Mouse (Mus musculus) neural tube, embryonic 11.5 days (tissue): ENCODE data around the gene Stc2. TPM values are rescaled to one million over a fixed set of nuclear protein-coding genes. Genes with fewer than 3 reads are reported as not detected.
A peak's percentile ranks its signal among the peaks of the same experiment; 100 is the strongest.

Source experiments
- ATAC-seq: fragments of 200-750 bp; cut with Nextera tagmentation; 2 replicates; pipeline ENCODE4 v1.8.0; 2017; ENCODE audit warnings: moderate number of reproducible peaks, mild to moderate bottlenecking, moderate TSS enrichment, moderate library complexity; ENCODE audit not compliant: insufficient read depth, low FRiP score, low TSS enrichment
- DNase-seq: peaks from one replicate; pipeline ENCODE4 v3.0.0-alpha.2; 2015; ENCODE audit warnings: low spot score
- H3K27ac ChIP-seq: fragments of 300-500 bp; sonication (generic); 2 replicates; pipeline ENCODE4 v1.5.1; 2014; ENCODE audit warnings: low read depth, mild to moderate bottlenecking, low read length
- H3K27me3 ChIP-seq: fragments of 300-500 bp; sonication (generic); 2 replicates; pipeline ENCODE4 v1.6.1; 2014; ENCODE audit warnings: mild to moderate bottlenecking, low read length, mixed read lengths; ENCODE audit not compliant: control insufficient read depth, insufficient read depth
- H3K36me3 ChIP-seq: fragments of 300-500 bp; sonication (generic); 2 replicates; pipeline ENCODE4 v1.6.1; 2014; ENCODE audit warnings: mild to moderate bottlenecking, low read length, moderate library complexity, mixed read lengths; ENCODE audit not compliant: control insufficient read depth, insufficient read depth
- H3K4me1 ChIP-seq: fragments of 300-500 bp; sonication (generic); 2 replicates; pipeline ENCODE4 v1.6.1; 2014; ENCODE audit warnings: low read length, mixed read lengths; ENCODE audit not compliant: control insufficient read depth, insufficient read depth
- H3K4me2 ChIP-seq: fragments of 300-500 bp; sonication (generic); 2 replicates; pipeline ENCODE4 v1.6.1; 2014; ENCODE audit warnings: low read depth, mild to moderate bottlenecking, moderate library complexity
- H3K4me3 ChIP-seq: fragments of 300-500 bp; sonication (generic); 2 replicates; pipeline ENCODE4 v1.5.1; 2014; ENCODE audit warnings: low read depth, low read length
- H3K9ac ChIP-seq: fragments of 300-500 bp; sonication (generic); 2 replicates; pipeline ENCODE4 v1.6.1; 2014; ENCODE audit warnings: mild to moderate bottlenecking, low read length
- H3K9me3 ChIP-seq: fragments of 300-500 bp; sonication (generic); 2 replicates; pipeline ENCODE4 v1.6.1; 2016; ENCODE audit warnings: low read length; ENCODE audit not compliant: control insufficient read depth
- WGBS: fragments of 180-500 bp; shearing (Covaris S2); extraction: QIAGEN DNeasy Blood & Tissue Kit; methylation state at CpG from one replicate; pipeline ENCODE4 v1.1.7; 2014; 5-methylcytosine and 5-hydroxymethylcytosine counted together
- polyA plus RNA-seq: library from polyadenylated mRNA; unstranded; fragments of >200 nt; fragmentation: Nextera tagmentation; extraction: Ambion mirVana; gene quantifications from 2 replicates; pipeline ENCODE4 v1.2.1, GENCODE M21; 2014

The Stc2 gene
- 0.31 and 1.1 TPM in 2 replicates for polyA plus RNA-seq

DNA sequence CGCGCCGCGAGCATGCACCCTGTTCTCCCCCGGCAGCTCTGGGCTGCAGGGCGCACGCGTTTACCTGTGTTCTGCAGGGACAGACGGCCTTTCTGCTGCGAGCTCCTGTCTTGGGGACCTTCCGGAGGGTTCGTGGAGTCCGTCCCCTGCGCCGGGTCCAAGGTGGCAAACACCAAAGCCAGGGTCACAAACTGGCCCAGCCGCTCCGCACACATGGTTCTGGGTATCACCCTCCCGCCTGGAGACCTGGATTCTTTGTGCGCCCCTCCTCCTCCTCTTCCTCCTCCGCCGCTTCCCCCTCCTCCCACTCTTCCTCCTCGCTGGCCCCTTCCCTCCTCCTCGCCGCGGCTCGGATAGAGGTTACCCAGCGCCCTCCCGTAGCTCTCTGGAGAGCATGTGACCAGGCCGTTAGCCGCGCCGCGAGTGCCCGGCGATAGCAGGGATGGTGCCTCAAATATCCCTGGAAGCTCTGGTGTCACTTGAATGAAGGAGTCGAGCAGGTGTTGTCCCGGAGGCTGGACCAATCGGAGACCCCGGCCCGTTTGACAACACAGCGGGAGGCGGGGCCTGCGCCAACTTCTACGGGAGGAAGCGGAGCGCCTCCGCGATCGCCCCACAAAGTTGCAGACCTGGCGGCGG lies at the start of gene Stc2:
Gene Stc2, minus strand, starts transcription at position 427 of the 639 bp plus-strand sequence.
- Histone ChIP-seq H3K4me2 (peak within 1 kb of the TSS; percentile 100), H3K4me3 (peak within 1 kb of the TSS; percentile 56), H3K27me3 (peaks cover 16% of the 10 kb centered on the region), H3K36me3 (no peaks in the 10 kb centered on the region), H3K27ac (no peak within 1 kb of the TSS), H3K4me1 (peaks cover 3% of the 10 kb centered on the region), H3K9me3 (no peaks in the 10 kb centered on the region), H3K9ac (peak within 1 kb of the TSS; percentile 45)
- 0% methylated on average over 45 of the region's 51 CpGs for WGBS
- peak; percentile 78 for ATAC-seq
- DNase-seq, result peak; percentile 82

DNA sequence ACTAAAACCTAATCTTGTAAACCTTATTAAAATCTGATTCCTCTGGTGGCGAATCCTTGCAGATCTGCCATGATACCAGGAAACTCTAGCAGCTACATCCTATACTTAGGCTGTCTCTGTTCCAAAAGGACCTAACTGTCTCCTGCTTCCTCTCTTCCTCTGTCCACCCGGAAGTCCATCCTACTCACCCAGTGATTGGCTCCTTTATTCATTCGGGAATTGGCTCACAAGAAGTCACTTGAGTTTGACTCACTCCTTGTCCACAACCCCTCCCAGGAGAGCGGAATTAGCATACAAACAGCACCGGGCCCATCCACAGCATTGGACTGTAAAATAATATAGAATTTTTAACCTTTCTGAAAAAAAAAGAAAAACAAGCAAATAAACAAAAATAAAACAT lies 47.2 kb upstream of the Stc2 start:
- Histone ChIP-seq H3K4me3 (no peak overlapping the region), H3K4me1 (no peaks in the 10 kb centered on the region), H3K27ac (no peak overlapping the region), H3K4me2 (no peak overlapping the region), H3K9ac (no peak overlapping the region), H3K27me3 (no peaks in the 10 kb centered on the region), H3K9me3 (no peaks in the 10 kb centered on the region), H3K36me3 (no peaks in the 10 kb centered on the region)
- no peak for ATAC-seq
- no peak for DNase-seq
- 84% methylated on average over 5 of the region's 5 CpGs for WGBS

DNA sequence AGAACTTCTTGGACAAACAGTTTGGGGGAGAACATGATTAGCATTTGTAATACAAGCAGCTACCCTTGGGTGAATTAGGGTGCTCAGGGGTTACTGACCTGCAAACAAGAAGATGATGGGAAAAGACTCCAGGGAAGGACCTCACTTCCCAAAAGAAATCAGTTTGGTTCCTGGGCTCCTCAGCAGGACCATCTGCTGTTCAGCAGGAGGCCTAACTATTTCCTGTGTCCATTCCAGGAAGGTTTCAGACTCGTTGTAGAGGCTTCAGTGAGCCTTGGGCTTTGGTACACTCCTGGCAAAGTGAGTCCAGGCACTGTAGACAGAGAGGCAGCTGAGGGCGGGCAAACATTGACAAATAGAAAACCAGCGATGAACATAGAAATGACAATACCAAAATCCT lies 42.5 kb upstream of the Stc2 start:
- Histone ChIP-seq H3K27ac (no peak overlapping the region), H3K4me1 (no peaks in the 10 kb centered on the region), H3K36me3 (no peaks in the 10 kb centered on the region), H3K4me3 (no peak overlapping the region), H3K9ac (no peak overlapping the region), H3K27me3 (no peaks in the 10 kb centered on the region), H3K9me3 (no peaks in the 10 kb centered on the region), H3K4me2 (no peak overlapping the region)
- no peak for ATAC-seq
- WGBS, result 71% methylated on average over 3 of the region's 3 CpGs
- DNase-seq, result no peak

DNA sequence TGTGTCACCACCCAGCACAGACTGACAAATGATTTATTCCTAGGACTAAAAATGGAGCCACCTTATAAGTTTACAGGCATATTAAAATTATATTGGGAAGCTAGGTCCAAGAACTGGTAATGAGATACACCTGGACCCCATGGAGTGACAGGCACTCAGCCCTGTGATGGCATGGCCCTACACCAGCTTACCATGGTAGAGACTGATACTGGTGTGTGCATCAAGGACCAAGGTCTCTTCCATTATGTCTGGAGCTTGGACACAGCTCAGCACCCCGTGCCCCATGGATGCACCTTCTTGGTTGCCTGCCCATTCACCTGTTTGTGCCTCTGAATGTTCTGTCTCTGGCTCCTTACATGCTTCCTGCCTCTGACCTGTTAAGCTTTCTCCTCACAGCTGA lies 36.9 kb upstream of the Stc2 start:
- 87% methylated on average over 1 of the region's 1 CpGs for WGBS
- no peaks in the 10 kb centered on the region for H3K4me1 ChIP-seq
- no peaks in the 10 kb centered on the region for H3K27me3 ChIP-seq
- DNase-seq, result no peak
- no peak overlapping the region for H3K4me3 ChIP-seq
- no peak overlapping the region for H3K27ac ChIP-seq
- H3K36me3 ChIP-seq, result no peaks in the 10 kb centered on the region
- H3K4me2 ChIP-seq, result no peak overlapping the region
- no peaks in the 10 kb centered on the region for H3K9me3 ChIP-seq
- no peak for ATAC-seq
- H3K9ac ChIP-seq, result no peak overlapping the region

DNA sequence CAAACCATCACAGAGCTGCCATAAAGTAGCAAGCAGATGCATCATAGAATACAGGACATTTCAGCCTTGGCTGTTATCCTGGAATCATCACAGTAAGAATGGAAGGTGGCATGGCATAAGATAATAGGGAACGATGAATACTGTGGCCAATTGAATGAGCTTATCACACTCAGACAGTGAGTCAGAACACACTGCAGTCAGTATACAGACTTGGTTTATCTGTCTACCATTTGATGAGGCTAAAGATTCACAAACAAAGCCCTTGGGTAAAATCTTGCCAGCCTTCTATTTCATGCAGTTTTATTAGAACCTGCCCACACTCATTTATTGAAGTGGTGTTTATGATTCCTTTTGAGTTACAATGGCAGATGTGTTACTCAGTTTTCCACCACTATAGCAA lies 33.2 kb upstream of the Stc2 start:
- DNase-seq, result no peak
- Histone ChIP-seq H3K9me3 (no peaks in the 10 kb centered on the region), H3K4me1 (no peaks in the 10 kb centered on the region), H3K27ac (no peak overlapping the region), H3K27me3 (no peaks in the 10 kb centered on the region), H3K36me3 (no peaks in the 10 kb centered on the region), H3K4me2 (no peak overlapping the region), H3K4me3 (no peak overlapping the region), H3K9ac (no peak overlapping the region)
- no peak for ATAC-seq
- WGBS, result 91% methylated on average over 1 of the region's 1 CpGs

DNA sequence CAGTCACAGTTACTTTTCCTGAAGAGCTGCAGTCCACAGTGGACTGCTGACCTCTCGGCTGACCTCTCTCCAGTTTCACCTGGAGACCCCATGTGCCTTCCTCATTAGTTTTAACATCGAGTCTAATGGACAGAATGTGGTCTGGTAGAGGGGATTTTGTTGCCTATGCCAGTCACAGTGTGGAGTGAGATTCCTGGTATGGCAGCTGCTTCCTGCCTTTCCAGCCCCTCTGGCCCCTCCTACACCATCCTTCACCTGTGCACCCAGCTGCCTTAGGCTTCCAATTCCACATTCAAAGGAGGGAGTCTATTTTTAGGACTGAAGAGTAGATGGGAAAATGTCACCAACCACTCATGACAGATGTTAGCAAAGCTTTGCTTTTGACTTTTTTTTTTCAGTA lies 28.7 kb upstream of the Stc2 start:
- Histone ChIP-seq H3K9ac (no peak overlapping the region), H3K27me3 (no peaks in the 10 kb centered on the region), H3K4me1 (no peaks in the 10 kb centered on the region), H3K27ac (no peak overlapping the region), H3K4me3 (no peak overlapping the region), H3K36me3 (no peaks in the 10 kb centered on the region), H3K9me3 (no peaks in the 10 kb centered on the region), H3K4me2 (no peak overlapping the region)
- DNase-seq, result no peak
- WGBS, result 71% methylated on average over 2 of the region's 2 CpGs
- no peak for ATAC-seq

DNA sequence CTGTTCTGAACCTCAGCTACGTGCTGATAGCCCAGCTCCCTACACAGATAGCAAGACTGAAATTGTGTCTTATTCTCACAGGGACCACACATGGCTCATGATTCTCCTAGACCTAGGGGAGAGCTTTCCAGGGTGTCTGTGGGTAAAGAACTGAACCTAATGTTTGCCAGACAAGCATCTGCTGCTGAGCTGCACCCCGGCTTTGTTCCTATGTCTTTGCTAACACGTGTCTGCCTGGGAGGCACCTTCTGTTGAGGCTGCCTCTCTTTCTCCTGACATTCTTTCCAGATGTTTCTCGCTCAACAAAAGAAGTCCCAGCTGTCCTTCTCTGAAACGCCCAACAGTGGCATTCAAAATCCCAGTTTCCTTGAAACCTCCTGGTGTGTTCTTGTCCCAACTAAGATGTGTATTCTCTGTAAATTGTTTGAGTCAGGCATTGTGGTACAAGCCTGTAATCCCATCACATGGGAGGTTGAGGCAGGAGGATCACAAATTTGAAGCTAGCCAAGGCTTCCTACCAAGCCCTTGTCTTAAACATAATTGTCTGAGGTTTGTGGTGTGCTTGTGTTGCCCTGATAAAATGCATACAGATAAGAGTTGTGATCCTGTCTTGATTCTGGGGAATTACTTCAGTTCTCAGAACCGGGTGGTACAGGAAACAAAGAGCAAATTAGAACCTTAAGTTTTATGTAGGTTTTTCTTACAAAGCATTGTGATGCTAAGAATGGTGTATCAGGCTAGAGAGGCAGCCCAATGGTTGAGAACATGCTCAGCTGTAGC lies 27.0 kb upstream of the Stc2 start:
- WGBS, result 69% methylated on average over 6 of the region's 6 CpGs
- Histone ChIP-seq H3K36me3 (no peaks in the 10 kb centered on the region), H3K4me2 (no peak overlapping the region), H3K4me1 (no peaks in the 10 kb centered on the region), H3K27me3 (no peaks in the 10 kb centered on the region), H3K9ac (no peak overlapping the region), H3K9me3 (no peaks in the 10 kb centered on the region), H3K27ac (no peak overlapping the region), H3K4me3 (no peak overlapping the region)
- DNase-seq, result no peak
- no peak for ATAC-seq

DNA sequence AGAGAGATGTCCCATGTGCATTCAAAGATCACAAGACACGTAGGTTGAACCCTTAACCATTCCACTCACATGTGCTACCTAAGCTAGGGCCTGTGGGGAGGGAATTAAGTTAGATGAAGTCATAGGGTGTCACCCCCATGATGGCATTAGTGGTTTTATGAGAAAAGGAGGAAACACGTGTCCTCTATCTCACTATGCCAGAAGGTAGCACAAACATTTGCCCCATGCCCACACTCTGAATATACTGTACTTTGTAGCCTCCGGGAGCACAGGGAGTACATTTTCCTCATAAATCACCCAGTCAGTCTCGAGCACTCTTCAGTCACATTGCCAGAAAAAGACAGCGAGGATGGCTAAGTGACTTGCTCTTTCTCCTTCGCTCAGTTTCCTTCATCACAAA lies 24.2 kb upstream of the Stc2 start:
- Histone ChIP-seq H3K4me2 (no peak overlapping the region), H3K36me3 (no peaks in the 10 kb centered on the region), H3K27ac (no peak overlapping the region), H3K9me3 (no peaks in the 10 kb centered on the region), H3K9ac (no peak overlapping the region), H3K4me1 (no peaks in the 10 kb centered on the region), H3K4me3 (no peak overlapping the region), H3K27me3 (no peaks in the 10 kb centered on the region)
- 84% methylated on average over 6 of the region's 6 CpGs for WGBS
- DNase-seq (no peak), ATAC-seq (no peak)

DNA sequence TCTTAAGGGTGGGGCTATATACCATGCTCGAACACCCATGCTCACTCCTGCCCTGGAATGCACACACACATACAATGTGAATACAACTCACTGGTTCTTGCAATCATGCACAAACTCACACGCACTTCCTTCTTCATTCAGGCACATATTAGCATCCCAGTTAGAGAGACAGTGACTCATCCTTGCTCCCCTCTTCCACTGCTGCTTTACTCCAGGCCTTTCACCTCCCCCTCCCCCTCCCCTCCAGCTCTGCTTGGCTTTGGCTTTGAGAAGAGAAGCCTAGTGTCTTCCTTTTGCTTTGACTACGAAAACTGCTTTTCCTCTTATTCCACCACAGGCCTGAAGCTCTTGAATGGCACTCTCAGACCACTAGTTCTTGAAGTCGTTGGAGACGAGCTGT lies 22.5 kb upstream of the Stc2 start:
- H3K27me3 ChIP-seq, result no peaks in the 10 kb centered on the region
- no peaks in the 10 kb centered on the region for H3K4me1 ChIP-seq
- no peak overlapping the region for H3K27ac ChIP-seq
- WGBS, result 78% methylated on average over 5 of the region's 5 CpGs
- H3K36me3 ChIP-seq, result no peaks in the 10 kb centered on the region
- no peak overlapping the region for H3K4me2 ChIP-seq
- no peaks in the 10 kb centered on the region for H3K9me3 ChIP-seq
- H3K9ac ChIP-seq, result no peak overlapping the region
- H3K4me3 ChIP-seq, result no peak overlapping the region
- DNase-seq, result no peak
- no peak for ATAC-seq
